Mouse (Mus musculus) stomach, postnatal 0 days (tissue): Measurements from ENCODE around the gene Oxct2a. TPM values are rescaled to one million over a fixed set of nuclear protein-coding genes. Genes with fewer than 3 reads are reported as not detected.
A peak's percentile ranks its signal among the peaks of the same experiment; 100 is the strongest.
"Not testable (repeated sequence)": the region's sequence is repeated elsewhere in the genome, so short reads cannot be mapped to it uniquely, and the experiment has no call there.

Experiments
- ATAC-seq: fragments of 200-750 bp; cut with Nextera tagmentation; 2 replicates; pipeline ENCODE4 v1.8.0; 2017; ENCODE audit not compliant: low FRiP score, low TSS enrichment
- DNase-seq: peaks from one replicate; pipeline ENCODE4 v3.0.0-alpha.2; 2016; ENCODE audit warnings: low spot score
- H3K27ac ChIP-seq: fragments of 300-500 bp; sonication (generic); replicated peaks from 2 replicates; pipeline ENCODE4 v1.5.1; 2014; ENCODE audit warnings: mild to moderate bottlenecking, control low read depth
- H3K27me3 ChIP-seq: fragments of 300-500 bp; sonication (generic); 2 replicates; pipeline ENCODE4 v1.6.1; 2014; ENCODE audit warnings: low read length; ENCODE audit not compliant: control insufficient read depth, insufficient read depth
- H3K36me3 ChIP-seq: fragments of 300-500 bp; sonication (generic); 2 replicates; pipeline ENCODE4 v1.6.1; 2014; ENCODE audit warnings: low read length, mixed read lengths; ENCODE audit not compliant: control insufficient read depth, insufficient read depth
- H3K4me1 ChIP-seq: fragments of 300-500 bp; sonication (generic); replicated peaks from 2 replicates; pipeline ENCODE4 v1.6.1; 2014; ENCODE audit warnings: antibody characterized with exemption; ENCODE audit not compliant: control insufficient read depth, insufficient read depth
- H3K4me2 ChIP-seq: fragments of 300-500 bp; sonication (generic); replicated peaks from 2 replicates; pipeline ENCODE4 v1.6.1; 2014; ENCODE audit warnings: low read depth, mild to moderate bottlenecking, control low read depth, moderate library complexity
- H3K4me3 ChIP-seq: fragments of 300-500 bp; sonication (generic); 2 replicates; pipeline ENCODE4 v1.5.1; 2014; ENCODE audit warnings: low read depth, low read length, control low read depth
- H3K9ac ChIP-seq: fragments of 300-500 bp; sonication (generic); 2 replicates; pipeline ENCODE4 v1.6.1; 2014; ENCODE audit warnings: mild to moderate bottlenecking, low read length, control low read depth, mixed read lengths
- H3K9me3 ChIP-seq: fragments of 300-500 bp; sonication (generic); 2 replicates; pipeline ENCODE4 v1.6.1; 2016; ENCODE audit warnings: low read length; ENCODE audit not compliant: control insufficient read depth
- CTCF ChIP-seq: IDR thresholded peaks from 2 replicates; pipeline ENCODE4 v1.5.1; 2016; ENCODE audit warnings: antibody characterized with exemption, low read depth, mild to moderate bottlenecking, moderate library complexity
- EP300 ChIP-seq: optimal IDR thresholded peaks from 2 replicates; pipeline ENCODE3; 2016; ENCODE audit warnings: antibody characterized with exemption
- WGBS: fragments of 180-500 bp; shearing (Covaris S2); extraction: QIAGEN DNeasy Blood & Tissue Kit; methylation state at CpG from one replicate; pipeline ENCODE4 v1.1.7; 2014; 5-methylcytosine and 5-hydroxymethylcytosine counted together
- polyA plus RNA-seq: library from polyadenylated mRNA; unstranded; fragments of >200 nt; fragmentation: Nextera tagmentation; extraction: Ambion mirVana; gene quantifications from 2 replicates; pipeline ENCODE4 v1.2.1, GENCODE M21; 2015

Gene Oxct2a
- polyA plus RNA-seq, 1 experiment from 2014 or later: not detected

DNA sequence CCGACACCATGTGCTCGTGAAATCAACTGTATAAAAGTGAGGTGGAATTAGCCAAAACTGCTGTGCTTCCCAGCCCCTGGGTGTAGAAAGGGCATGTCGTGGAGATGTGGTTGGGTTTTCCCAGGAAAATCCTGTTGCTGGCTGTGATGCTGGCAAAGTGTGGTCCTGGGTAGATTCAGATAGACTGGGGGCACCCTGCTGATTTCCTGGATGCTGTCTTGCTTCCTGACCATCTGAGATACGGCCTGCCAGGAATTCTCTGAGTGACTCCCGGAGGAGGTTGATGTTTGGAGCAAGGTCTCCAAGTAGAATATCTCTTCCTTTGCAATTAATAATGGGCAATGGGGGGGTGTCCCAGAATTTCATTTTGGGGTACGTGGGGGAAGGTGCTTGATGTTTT lies 5.5 kb upstream of the Oxct2a start:
- no peak for ATAC-seq
- WGBS: 77% methylated on average over 6 of the region's 6 CpGs
- TF ChIP-seq CTCF: no peak
- no peak for TF ChIP-seq EP300

DNA sequence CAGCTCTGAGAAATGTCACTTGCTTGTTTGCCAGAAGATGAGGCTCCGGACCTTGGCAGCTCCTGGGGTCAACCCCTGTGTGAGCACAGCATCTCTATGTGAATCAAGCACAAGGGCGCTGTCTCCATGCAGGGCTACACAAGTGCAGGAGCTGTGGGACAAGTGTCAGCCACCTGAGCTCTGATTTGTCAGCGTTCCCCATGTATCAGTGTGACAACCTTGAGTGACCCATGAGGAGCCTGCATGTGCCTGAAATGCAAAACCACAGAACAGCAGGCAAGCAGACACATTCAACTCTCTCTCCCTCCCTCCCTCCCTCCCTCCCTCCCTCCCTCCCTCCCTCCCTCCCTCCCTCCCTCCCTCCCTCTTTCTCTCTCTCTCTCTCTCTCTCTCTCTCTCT lies 4.2 kb upstream of the Oxct2a start:
- ATAC-seq (no peak), DNase-seq (no peak)
- Histone ChIP-seq H3K4me1 (no peaks in the 10 kb centered on the region), H3K9ac (no peak overlapping the region), H3K9me3 (no peaks in the 10 kb centered on the region), H3K4me2 (no peak overlapping the region), H3K27ac (no peak overlapping the region), H3K4me3 (no peak overlapping the region), H3K36me3 (no peaks in the 10 kb centered on the region), H3K27me3 (no peaks in the 10 kb centered on the region)
- 58% methylated on average over 3 of the region's 3 CpGs for WGBS
- no peak for TF ChIP-seq CTCF
- TF ChIP-seq EP300: no peak

More for the DNA sequence above, 5.5 kb upstream of the Oxct2a start:
- no peak for DNase-seq
- Histone ChIP-seq H3K4me1 (no peaks in the 10 kb centered on the region), H3K9ac (no peak overlapping the region), H3K4me3 (no peak overlapping the region), H3K27ac (no peak overlapping the region), H3K36me3 (no peaks in the 10 kb centered on the region), H3K9me3 (no peaks in the 10 kb centered on the region), H3K27me3 (no peaks in the 10 kb centered on the region), H3K4me2 (no peak overlapping the region)

DNA sequence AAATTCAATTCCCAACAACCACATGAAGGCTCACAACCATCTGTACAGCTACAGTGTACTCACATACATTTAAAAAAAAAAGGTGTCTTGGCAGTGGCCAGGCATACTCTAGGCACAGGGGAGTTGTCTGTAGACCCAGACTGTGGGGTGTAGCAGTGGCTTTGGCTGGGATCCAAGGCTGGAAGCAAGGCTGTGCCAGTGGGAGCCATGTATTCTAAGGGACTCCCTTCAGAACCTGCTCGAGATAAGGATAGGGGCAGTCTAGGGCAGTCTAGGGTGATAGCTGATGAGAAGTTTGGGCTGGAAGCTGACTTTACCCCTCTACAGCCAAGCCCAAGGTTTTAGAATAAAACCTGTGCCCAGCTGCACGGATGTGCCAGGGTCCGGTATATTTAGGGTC lies 2.7 kb upstream of the Oxct2a start:
- no peak for TF ChIP-seq EP300
- no peak for TF ChIP-seq CTCF
- H3K4me2 ChIP-seq: no peak overlapping the region
- no peaks in the 10 kb centered on the region for H3K36me3 ChIP-seq
- DNase-seq (peak; percentile 43), ATAC-seq (0 out of 2 replicates have a peak, but pooled peaks have one; percentile 39)
- H3K9me3 ChIP-seq: no peaks in the 10 kb centered on the region
- no peak overlapping the region for H3K9ac ChIP-seq
- WGBS: 76% methylated on average over 3 of the region's 3 CpGs
- H3K4me1 ChIP-seq: no peaks in the 10 kb centered on the region
- H3K27me3 ChIP-seq: no peaks in the 10 kb centered on the region
- H3K27ac ChIP-seq: no peak overlapping the region
- no peak overlapping the region for H3K4me3 ChIP-seq

DNA sequence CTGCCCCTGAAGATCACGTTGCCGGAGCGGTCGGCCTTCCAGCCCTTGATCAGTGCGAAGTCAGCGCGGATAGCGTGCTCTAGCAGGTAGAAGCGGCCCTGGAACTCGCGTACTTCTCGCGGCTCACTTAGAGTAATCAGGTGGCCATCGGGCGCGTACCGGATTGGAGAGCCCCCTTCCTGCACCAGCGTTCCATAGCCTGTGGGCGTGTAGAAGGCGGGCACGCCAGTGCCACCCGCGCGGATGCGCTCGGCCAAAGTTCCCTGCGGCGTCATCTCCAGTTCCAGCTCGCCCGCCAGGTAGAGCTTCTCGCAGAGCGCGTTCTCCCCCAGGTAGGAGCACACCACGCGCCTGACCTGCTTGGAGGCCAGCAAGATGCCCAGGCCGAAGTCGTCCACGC lies 524 bp downstream of the Oxct2a start:
- H3K36me3 ChIP-seq, H3K4me3 ChIP-seq, H3K27me3 ChIP-seq, H3K4me1 ChIP-seq, H3K9me3 ChIP-seq, H3K4me2 ChIP-seq, DNase-seq, H3K27ac ChIP-seq, H3K9ac ChIP-seq: not testable (repeated sequence)
- 22% methylated on average over 24 of the region's 38 CpGs for whole genome bisulfite sequencing
- peak; percentile 33; the same call in 1 of the 2 replicates for ATAC-seq

DNA sequence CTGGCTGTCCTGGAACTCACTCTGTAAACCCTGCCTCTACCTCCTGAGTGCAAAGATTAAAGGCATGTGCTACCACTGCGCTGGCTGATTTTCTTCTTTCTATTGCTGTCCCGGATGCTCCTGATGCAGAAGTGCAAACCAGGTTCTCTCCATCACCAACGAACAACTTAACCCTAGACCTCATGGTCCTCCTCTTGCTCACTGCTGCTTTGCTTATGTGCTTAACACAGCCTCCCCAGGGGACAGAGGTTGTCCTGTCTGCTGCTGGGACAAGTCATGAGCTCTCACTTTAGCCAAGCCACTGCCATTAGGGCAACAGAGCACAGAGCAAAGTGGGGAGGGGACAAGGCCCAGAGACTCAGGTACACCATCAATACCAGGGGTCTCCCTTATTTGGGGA lies 8.9 kb downstream of the Oxct2a start:
- no peak for ATAC-seq
- no peak overlapping the region for H3K4me2 ChIP-seq
- no peaks in the 10 kb centered on the region for H3K9me3 ChIP-seq
- H3K36me3 ChIP-seq: no peaks in the 10 kb centered on the region
- no peak overlapping the region for H3K4me3 ChIP-seq
- 85% methylated on average over 3 of the region's 3 CpGs for WGBS
- no peaks in the 10 kb centered on the region for H3K4me1 ChIP-seq
- H3K27ac ChIP-seq: no peak overlapping the region
- no peaks in the 10 kb centered on the region for H3K27me3 ChIP-seq
- DNase-seq: no peak
- TF ChIP-seq EP300 (no peak), CTCF (no peak)
- H3K9ac ChIP-seq: no peak overlapping the region

DNA sequence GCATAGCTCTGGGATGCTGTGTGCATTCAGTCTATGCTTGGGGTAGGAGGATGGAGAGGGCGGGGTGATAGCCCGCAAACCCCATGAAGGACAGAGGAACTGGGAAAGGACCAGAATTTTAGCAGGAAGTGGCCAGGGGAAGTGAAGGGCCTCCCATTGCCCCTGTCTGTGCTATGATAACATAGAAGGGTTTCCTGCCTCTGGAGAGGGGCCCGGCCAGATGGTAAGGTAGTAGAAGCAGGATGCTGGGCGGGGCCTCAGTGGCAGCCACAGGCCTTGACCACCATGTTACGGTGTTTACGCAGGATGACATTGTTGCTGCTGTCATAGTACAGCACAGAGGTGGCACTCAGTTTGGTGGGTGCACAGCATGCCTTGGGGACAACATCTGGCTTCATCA lies 10.4 kb downstream of the Oxct2a start:
- DNase-seq (no peak), ATAC-seq (no peak)
- H3K27me3 ChIP-seq: no peaks in the 10 kb centered on the region
- H3K27ac ChIP-seq: no peak overlapping the region
- no peak overlapping the region for H3K4me3 ChIP-seq
- no peaks in the 10 kb centered on the region for H3K9me3 ChIP-seq
- WGBS: 77% methylated on average over 6 of the region's 6 CpGs
- H3K4me1 ChIP-seq: no peaks in the 10 kb centered on the region
- TF ChIP-seq CTCF: no peak
- no peak for TF ChIP-seq EP300
- H3K4me2 ChIP-seq: no peak overlapping the region
- no peak overlapping the region for H3K9ac ChIP-seq
- H3K36me3 ChIP-seq: no peaks in the 10 kb centered on the region
